Mouse (Mus musculus) MEL (cell line): ENCODE measurements around the gene Cd3g. TPM values are rescaled to one million over a fixed set of nuclear protein-coding genes. Genes with fewer than 3 reads are reported as not detected.

Experiments used
- DNase-seq: peaks from one replicate; pipeline ENCODE4 v3.0.0; 2011; ENCODE audit warnings: low read depth, low spot score
- H3K27ac ChIP-seq: 2 replicates; pipeline ENCODE4 v1.5.1; 2012; ENCODE audit warnings: low read depth, mild to moderate bottlenecking, control low read depth, low read length, moderate library complexity; ENCODE audit not compliant: control insufficient read depth
- H3K27me3 ChIP-seq, 2 experiments: fragments of 150-350 bp in 1 of 2; sonication (generic) in 1 of 2; 2 replicates each; pipeline ENCODE4 v1.6.1; 2012; ENCODE audit warnings: low read length in 2 of 2, mild to moderate bottlenecking in 2 of 2, improper control_type of control experiment in 1 of 2, moderate library complexity in 1 of 2; ENCODE audit not compliant: insufficient read depth in 2 of 2, control insufficient read depth in 1 of 2
- H3K36me3 ChIP-seq, 2 experiments: 2 replicates each; pipeline ENCODE4 v1.6.1; 2012 to 2014; ENCODE audit warnings: low read length in 2 of 2, improper control_type of control experiment in 1 of 2, inconsistent platforms in 1 of 2, mild to moderate bottlenecking in 1 of 2; ENCODE audit not compliant: insufficient read depth in 2 of 2, control insufficient read depth in 1 of 2
- H3K4me1 ChIP-seq, 2 experiments: fragments of 150-350 bp in 1 of 2; sonication (generic) in 1 of 2; 2 replicates each; pipeline ENCODE4 v1.6.1; 2012; ENCODE audit warnings: low read length in 2 of 2, improper control_type of control experiment in 1 of 2, mild to moderate bottlenecking in 1 of 2; ENCODE audit not compliant: insufficient read depth in 2 of 2, control insufficient read depth in 1 of 2
- H3K4me3 ChIP-seq, 2 experiments: fragments of 150-350 bp in 1 of 2; sonication (generic) in 1 of 2; 2 replicates each; pipeline ENCODE4 v1.5.1; 2012; ENCODE audit warnings: low read depth in 2 of 2, low read length in 2 of 2, mild to moderate bottlenecking in 2 of 2, moderate library complexity in 2 of 2, control low read depth in 1 of 2, improper control_type of control experiment in 1 of 2; ENCODE audit not compliant: control insufficient read depth in 1 of 2, insufficient read depth in 1 of 2
- H3K79me2 ChIP-seq: 2 replicates; pipeline ENCODE4 v1.6.1; 2012; ENCODE audit warnings: mild to moderate bottlenecking, low read length, moderate library complexity; ENCODE audit not compliant: control insufficient read depth, poor library complexity, insufficient read depth
- H3K9ac ChIP-seq: 2 replicates; pipeline ENCODE4 v1.6.1; 2012; ENCODE audit warnings: low read depth, mild to moderate bottlenecking, control low read depth, low read length, moderate library complexity; ENCODE audit not compliant: control insufficient read depth, poor library complexity, severe bottlenecking
- H3K9me3 ChIP-seq: fragments of 150-350 bp; sonication (generic); replicated peaks from 2 replicates; pipeline ENCODE4 v1.6.1; 2012; ENCODE audit warnings: mild to moderate bottlenecking, low read length, improper control_type of control experiment, moderate library complexity; ENCODE audit not compliant: insufficient read depth
- CHD1 ChIP-seq: IDR thresholded peaks from 2 replicates; pipeline ENCODE4 v1.6.1; 2012; ENCODE audit warnings: low read depth, mild to moderate bottlenecking, inconsistent platforms, low read length, improper control_type of control experiment
- CHD2 ChIP-seq: IDR thresholded peaks from 2 replicates; pipeline ENCODE4 v1.6.1; 2011; ENCODE audit warnings: low read length, improper control_type of control experiment
- CTCF ChIP-seq, 3 experiments: IDR thresholded peaks in 2 of 3; conservative IDR thresholded peaks in 1 of 3; 2 replicates each; pipeline ENCODE4 v1.5.1; 2011 to 2012; ENCODE audit warnings: low read length in 3 of 3, low read depth in 2 of 3, mild to moderate bottlenecking in 2 of 3, improper control_type of control experiment in 1 of 3, inconsistent platforms in 1 of 3, mixed read lengths in 1 of 3, moderate library complexity in 1 of 3; ENCODE audit not compliant: control insufficient read depth in 1 of 3, insufficient read depth in 1 of 3, poor library complexity in 1 of 3, severe bottlenecking in 1 of 3
- ELF1 ChIP-seq: IDR thresholded peaks from 2 replicates; pipeline ENCODE4 v1.6.1; 2014; ENCODE audit warnings: low read depth, mild to moderate bottlenecking, inconsistent platforms, low read length, improper control_type of control experiment, moderate library complexity
- GABPA ChIP-seq: IDR thresholded peaks from 2 replicates; pipeline ENCODE4 v1.6.1; 2012; ENCODE audit warnings: low read depth, mild to moderate bottlenecking, inconsistent platforms, low read length, improper control_type of control experiment, moderate library complexity
- GATA1 ChIP-seq: IDR thresholded peaks from 2 replicates; pipeline ENCODE4 v1.6.1; 2011; ENCODE audit warnings: low read depth, low read length, improper control_type of control experiment
- JUND ChIP-seq: IDR thresholded peaks from 2 replicates; pipeline ENCODE4 v1.6.1; 2011; ENCODE audit warnings: low read depth, mild to moderate bottlenecking, improper control_type of control experiment, low read length
- MAX ChIP-seq: IDR thresholded peaks from 2 replicates; pipeline ENCODE4 v1.6.1; 2011; ENCODE audit warnings: low read length, improper control_type of control experiment
- MAZ ChIP-seq: IDR thresholded peaks from 2 replicates; pipeline ENCODE4 v1.6.1; 2012; ENCODE audit warnings: low read depth, mild to moderate bottlenecking, inconsistent platforms, low read length, improper control_type of control experiment
- MXI1 ChIP-seq: IDR thresholded peaks from 2 replicates; pipeline ENCODE4 v1.6.1; 2011; ENCODE audit warnings: mild to moderate bottlenecking, low read depth, low read length, improper control_type of control experiment
- MYB ChIP-seq: IDR thresholded peaks from 2 replicates; pipeline ENCODE4 v1.6.1; 2011; ENCODE audit warnings: mild to moderate bottlenecking, low read depth, low read length, improper control_type of control experiment
- NRF1 ChIP-seq: IDR thresholded peaks from 2 replicates; pipeline ENCODE4 v1.6.1; 2014; ENCODE audit warnings: low read depth, mild to moderate bottlenecking, inconsistent platforms, low read length, improper control_type of control experiment, moderate library complexity; ENCODE audit not compliant: poor library complexity, insufficient read depth, severe bottlenecking
- POLR2A ChIP-seq, 2 experiments: IDR thresholded peaks; 2 replicates each; pipeline ENCODE4 v1.6.1; 2011 to 2012; ENCODE audit warnings: low read length in 2 of 2, mild to moderate bottlenecking in 2 of 2, control low read depth in 1 of 2, improper control_type of control experiment in 1 of 2, low read depth in 1 of 2, moderate library complexity in 1 of 2; ENCODE audit not compliant: control insufficient read depth in 1 of 2, insufficient read depth in 1 of 2, poor library complexity in 1 of 2
- POLR2AphosphoS2 ChIP-seq: IDR thresholded peaks from 2 replicates; pipeline ENCODE4 v1.6.1; 2011; ENCODE audit warnings: low read length, improper control_type of control experiment
- RAD21 ChIP-seq: IDR thresholded peaks from 2 replicates; pipeline ENCODE4 v1.6.1; 2011; ENCODE audit warnings: mild to moderate bottlenecking, low read depth, low read length, improper control_type of control experiment
- RCOR1 ChIP-seq: IDR thresholded peaks from 2 replicates; pipeline ENCODE4 v1.6.1; 2012; ENCODE audit warnings: low read depth, mild to moderate bottlenecking, inconsistent platforms, low read length, improper control_type of control experiment
- SIN3A ChIP-seq: IDR thresholded peaks from 2 replicates; pipeline ENCODE4 v1.6.1; 2012; ENCODE audit warnings: low read length, improper control_type of control experiment, inconsistent platforms
- SMC3 ChIP-seq: IDR thresholded peaks from 2 replicates; pipeline ENCODE4 v1.6.1; 2011; ENCODE audit warnings: low read depth, low read length, improper control_type of control experiment
- TAL1 ChIP-seq: IDR thresholded peaks from 2 replicates; pipeline ENCODE4 v1.6.1; 2012; ENCODE audit warnings: mild to moderate bottlenecking, inconsistent platforms, low read length, moderate library complexity, mixed read lengths
- TBP ChIP-seq: IDR thresholded peaks from 2 replicates; pipeline ENCODE4 v1.8.0; 2011; ENCODE audit warnings: low read depth, low read length, improper control_type of control experiment
- ZC3H11A ChIP-seq: IDR thresholded peaks from 2 replicates; pipeline ENCODE4 v1.6.1; 2012; ENCODE audit warnings: low read depth, mild to moderate bottlenecking, inconsistent platforms, low read length, improper control_type of control experiment
- ZKSCAN1 ChIP-seq: IDR thresholded peaks from 2 replicates; pipeline ENCODE4 v1.6.1; 2012; ENCODE audit warnings: low read depth, mild to moderate bottlenecking, inconsistent platforms, low read length, improper control_type of control experiment, moderate library complexity
- ZMIZ1 ChIP-seq: IDR thresholded peaks from 2 replicates; pipeline ENCODE4 v1.6.1; 2012; ENCODE audit warnings: low read depth, mild to moderate bottlenecking, inconsistent platforms, low read length, improper control_type of control experiment, moderate library complexity
- polyA plus RNA-seq, 2 experiments: library from polyadenylated mRNA; stranded (reverse) in 1 of 2; unstranded in 1 of 2; fragments of >175 nt in 1 of 2; fragments of >200 nt in 1 of 2; gene quantifications; 2 replicates each; pipeline versions ENCODE4 v1.2.1 to v1.2.4; 2012; ENCODE audit warnings: low replicate concordance in 2 of 2, low read depth in 1 of 2; ENCODE audit not compliant: insufficient read length in 2 of 2, insufficient read depth in 1 of 2, missing spikeins in 1 of 2
- total RNA-seq: library from RNA; depleted of rRNA; stranded (reverse); fragments of 300-350 nt; gene quantifications from 2 replicates; pipeline ENCODE4 v1.2.3, GENCODE M21; 2012

The Cd3g gene
- total and polyA plus RNA-seq, 3 experiments = 0.35 to 0.47 TPM; not detected in 1

GRCm38 (mm10) chr9:45022800-45023199, 42.6 kb upstream of the Cd3g start:
- Histone ChIP-seq H3K9me3 (no peaks in the 10 kb centered on the region), H3K27me3 (peaks cover 7 to 12% of the 10 kb centered on the region in 2 experiments), H3K4me3 (no peak overlapping the region), H3K36me3 (no peaks in the 10 kb centered on the region), H3K4me1 (peaks cover 0 to 6% of the 10 kb centered on the region in 2 experiments; a peak in 3 of 4 replicates), H3K27ac (no peak overlapping the region), H3K9ac (no peak overlapping the region), H3K79me2 (no peaks in the 10 kb centered on the region)
- DNase-seq = peak; percentile 80
- no peak for TF ChIP-seq POLR2AphosphoS2
- TF ChIP-seq RAD21 = peak; percentile 82
- peak; percentile 81 to 85 (median 84) for TF ChIP-seq CTCF (IDR thresholded peaks at IDR 0.05 in 2 of 3, conservative IDR thresholded peaks at IDR 0.05 in 1 of 3; ENCODE audit: control insufficient read depth in 1 of 3, insufficient read depth in 1 of 3, low read depth in 2 of 3, low read length in 3 of 3, poor library complexity in 1 of 3, severe bottlenecking in 1 of 3)
- TF ChIP-seq SMC3 = peak; percentile 93
- no peak for TF ChIP-seq TAL1
- TF ChIP-seq ZC3H11A = peak; percentile 88

- Histone ChIP-seq H3K9me3 (no peaks in the 10 kb centered on the region), H3K79me2 (no peaks in the 10 kb centered on the region), H3K36me3 (no peaks in the 10 kb centered on the region), H3K27me3 (peaks cover 0 to 1% of the 10 kb centered on the region in 2 experiments; a peak in 2 of 4 replicates), H3K27ac (no peak overlapping the region; the same call in 1 of the 2 replicates), H3K9ac (no peak overlapping the region), H3K4me3 (no peak overlapping the region), H3K4me1 (peaks cover 0 to 7% of the 10 kb centered on the region in 2 experiments; a peak in 3 of 4 replicates)
- DNase-seq = no peak
- TF ChIP-seq RCOR1 (no peak), CHD1 (no peak), CTCF (IDR thresholded peaks at IDR 0.05 in 2 of 3, conservative IDR thresholded peaks at IDR 0.05 in 1 of 3; ENCODE audit: control insufficient read depth in 1 of 3, insufficient read depth in 1 of 3, low read depth in 2 of 3, low read length in 3 of 3, poor library complexity in 1 of 3, severe bottlenecking in 1 of 3) (no peak)
Observed at GRCm38 (mm10) chr9:45018031-45018430, 37.8 kb upstream of the Cd3g start.

GRCm38 (mm10) chr9:45015841-45016240, 35.6 kb upstream of the Cd3g start:
- TF ChIP-seq GABPA (no peak), ZMIZ1 (no peak), SIN3A (no peak), MXI1 (no peak), ELF1 (no peak), ZKSCAN1 (no peak), MAX (no peak), NRF1 (no peak), POLR2A (IDR thresholded peaks at IDR 0.05; ENCODE audit: control insufficient read depth in 1 of 2, insufficient read depth in 1 of 2, low read depth in 1 of 2, low read length in 2 of 2, poor library complexity in 1 of 2) (no peak), TBP (no peak), CTCF (IDR thresholded peaks at IDR 0.05 in 2 of 3, conservative IDR thresholded peaks at IDR 0.05 in 1 of 3; ENCODE audit: control insufficient read depth in 1 of 3, insufficient read depth in 1 of 3, low read depth in 2 of 3, low read length in 3 of 3, poor library complexity in 1 of 3, severe bottlenecking in 1 of 3) (no peak), GATA1 (no peak), MYB (no peak), CHD2 (no peak), JUND (no peak), POLR2AphosphoS2 (no peak), MAZ (no peak)
- Histone ChIP-seq H3K9ac (no peak overlapping the region), H3K4me1 (peaks cover 0 to 9% of the 10 kb centered on the region in 2 experiments; a peak in 3 of 4 replicates), H3K27ac (no peak overlapping the region), H3K36me3 (no peaks in the 10 kb centered on the region), H3K79me2 (no peaks in the 10 kb centered on the region), H3K4me3 (no peak overlapping the region), H3K9me3 (no peaks in the 10 kb centered on the region), H3K27me3 (0 out of 4 replicates have a peak, but pooled peaks cover 0 to under 1% of the 10 kb centered on the region in 2 experiments)
- no peak for DNase-seq
